Mouse (Mus musculus): ENCODE results near the gene Rcor2.

The Rcor2 gene

DNA sequence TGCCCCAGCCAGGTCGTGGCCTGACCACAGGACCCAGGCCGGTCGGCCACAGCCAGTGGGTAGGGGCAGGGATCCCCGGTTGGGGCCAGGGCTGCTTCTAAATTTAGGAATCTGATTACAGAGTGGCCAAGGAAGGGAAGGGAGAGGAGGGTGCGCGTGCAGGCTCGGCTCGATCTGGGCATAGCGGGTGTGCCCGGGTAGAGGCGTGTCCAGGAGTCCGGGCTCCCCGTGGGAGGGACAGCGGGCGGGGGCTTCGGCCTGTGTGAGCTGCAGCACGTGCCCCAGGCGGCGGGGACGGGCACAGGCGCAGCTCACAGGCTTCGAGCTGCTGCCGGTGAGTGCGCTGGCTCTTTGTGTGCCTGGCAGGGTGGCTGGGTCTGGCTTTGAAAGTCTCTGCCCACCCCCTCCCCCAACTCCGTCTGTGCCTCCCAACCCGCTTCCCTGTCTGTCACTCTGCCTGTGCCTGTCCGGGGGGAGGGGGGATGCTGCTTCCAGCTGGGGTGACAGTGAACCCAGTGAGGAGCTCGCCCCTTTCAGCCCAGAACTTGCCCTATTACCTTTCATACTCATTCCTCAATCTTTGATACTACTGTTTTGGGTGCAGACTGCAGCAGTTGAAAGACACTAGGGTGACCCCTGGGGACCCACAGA, at the start of gene Rcor2:
TSS of gene Rcor2 (plus strand) at position 235 of the 651 bp plus-strand sequence.
- in situ Hi-C loops (cut with MboI; ENCODE audit: unreplicated experiment in 2 of 2), result loop anchor here in 1 of 2 experiments (5.0 kb wide), 2 partner anchors 40 to 210 kb away; partner anchors contain the start of gene Macrod1

DNA sequence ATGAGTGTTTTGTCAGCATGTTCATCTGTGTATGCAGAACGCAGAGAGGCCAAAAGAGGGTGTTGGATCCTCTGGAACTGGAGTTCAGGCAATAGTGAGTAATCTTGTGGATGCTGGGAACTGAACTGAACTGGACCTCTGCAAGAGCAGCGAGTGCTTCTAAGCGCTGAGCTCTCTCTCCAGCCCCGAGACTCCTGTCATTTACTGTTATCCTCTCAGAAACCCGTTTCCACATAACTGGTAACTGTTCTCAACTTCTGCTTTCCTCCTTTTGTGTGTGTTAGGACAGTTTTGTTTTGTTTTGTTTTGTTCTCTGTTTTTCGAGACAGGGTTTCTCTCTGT, 49.2 kb upstream of the Rcor2 start:
- in situ Hi-C loops (cut with MboI; ENCODE audit: unreplicated experiment in 2 of 2), result no loop called here

DNA sequence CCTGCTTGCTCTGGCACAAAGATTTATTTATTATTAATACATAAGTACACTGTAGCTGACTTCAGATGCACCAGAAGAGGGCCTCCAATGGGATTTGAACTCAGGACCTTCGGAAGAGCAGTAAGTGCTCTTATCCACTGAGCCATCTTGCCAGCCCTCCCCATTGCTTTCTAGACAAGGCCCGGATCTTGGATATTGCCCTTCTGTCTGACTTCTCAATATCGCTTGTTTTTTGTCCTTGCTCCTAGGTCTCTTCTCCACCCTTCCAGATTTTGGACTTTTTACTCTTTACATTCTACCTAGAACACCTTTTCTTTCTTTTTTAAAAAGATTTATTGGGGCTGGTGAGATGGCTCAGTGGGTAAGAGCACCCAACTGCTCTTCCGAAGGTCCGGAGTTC, 48.4 kb upstream of the Rcor2 start:
- in situ Hi-C loops (cut with MboI; ENCODE audit: unreplicated experiment in 2 of 2), result no loop called here

- in situ Hi-C loops (cut with MboI; ENCODE audit: unreplicated experiment in 2 of 2), result no loop called here
Measured at GRCm38 (mm10) chr19:7222196-7222595, 44.9 kb upstream of the Rcor2 start.

- in situ Hi-C loops (cut with MboI; ENCODE audit: unreplicated experiment in 2 of 2), result no loop called here
Measured at GRCm38 (mm10) chr19:7223488-7223887, 43.6 kb upstream of the Rcor2 start.

DNA sequence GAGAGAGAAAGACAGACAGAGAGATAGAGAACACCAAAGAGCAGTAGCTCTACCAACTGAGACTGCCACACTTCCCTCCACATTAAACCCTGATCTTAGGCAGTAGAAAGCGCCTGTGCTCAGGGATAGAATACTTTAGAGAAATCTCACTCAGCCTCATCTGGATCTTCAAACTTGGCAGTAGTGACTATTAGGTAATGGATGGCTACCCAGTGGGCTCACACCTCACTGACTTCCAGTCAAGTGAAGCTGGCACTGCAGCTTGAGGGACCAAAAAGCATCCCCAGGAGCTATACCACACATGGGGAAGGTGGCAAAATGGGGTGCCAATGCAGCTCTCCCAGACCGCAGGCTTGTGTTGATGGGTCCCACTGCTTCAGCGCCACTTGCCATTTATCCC, 42.9 kb upstream of the Rcor2 start:
- in situ Hi-C loops (cut with MboI; ENCODE audit: unreplicated experiment in 2 of 2), result no loop called here

- in situ Hi-C loops (cut with MboI; ENCODE audit: unreplicated experiment in 2 of 2), result loop anchor here in 1 of 2 experiments (5.0 kb wide), 1 partner anchor 42 kb away; the partner anchor contains the start of gene Rcor2
Measured at GRCm38 (mm10) chr19:7225096-7225690, 41.9 kb upstream of the Rcor2 start.

GRCm38 (mm10) chr19:7226511-7226914, 40.6 kb upstream of the Rcor2 start:
- in situ Hi-C loops (cut with MboI; ENCODE audit: unreplicated experiment in 2 of 2), result loop anchor here in 1 of 2 experiments (5.0 kb wide), 1 partner anchor 41 kb away; the partner anchor contains the start of gene Rcor2

DNA sequence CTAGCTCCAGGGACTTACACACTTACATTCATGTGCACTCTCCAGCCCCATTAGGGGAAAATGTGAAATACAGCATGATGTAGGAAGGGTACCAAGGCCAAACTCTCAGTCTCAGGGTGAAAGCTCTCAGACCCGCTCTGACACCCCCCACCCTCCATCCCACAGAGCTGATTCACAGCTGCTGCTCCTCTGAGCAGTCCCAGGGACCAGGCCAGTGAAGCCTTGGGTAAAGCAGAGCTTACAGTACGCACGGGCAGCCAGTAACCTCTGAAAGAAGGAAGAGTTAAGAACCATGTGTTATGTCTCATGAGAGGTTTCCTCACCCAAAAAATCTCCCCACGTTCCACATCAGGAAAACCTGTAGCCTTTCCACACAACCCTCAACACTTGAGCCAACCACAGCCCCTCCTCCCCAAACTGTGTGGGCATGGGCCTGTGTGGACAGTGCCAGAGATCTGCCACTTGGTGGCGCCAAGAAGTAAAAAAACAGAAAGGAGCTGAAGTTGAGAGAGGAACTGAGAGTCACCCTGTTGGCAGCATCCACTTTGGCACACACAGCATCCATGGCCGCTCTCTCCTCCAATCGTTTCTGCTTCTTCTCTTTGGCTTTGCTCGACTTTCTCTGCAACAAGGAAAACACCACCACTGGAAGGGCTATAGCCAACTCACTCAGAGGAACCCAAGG, 32.4 kb upstream of the Rcor2 start:
- in situ Hi-C loops (cut with MboI; ENCODE audit: unreplicated experiment in 2 of 2), result loop anchor here (5.0 kb wide), 2 partner anchors 113 to 183 kb away; partner anchors contain the start of gene 2700081O15Rik (in 2 of the 2)

GRCm38 (mm10) chr19:7235461-7235860, 31.7 kb upstream of the Rcor2 start:
- in situ Hi-C loops (cut with MboI; ENCODE audit: unreplicated experiment in 2 of 2), result loop anchor here in 1 of 2 experiments (5.0 kb wide), 1 partner anchor 182 kb away; the partner anchor contains the start of gene 2700081O15Rik

DNA sequence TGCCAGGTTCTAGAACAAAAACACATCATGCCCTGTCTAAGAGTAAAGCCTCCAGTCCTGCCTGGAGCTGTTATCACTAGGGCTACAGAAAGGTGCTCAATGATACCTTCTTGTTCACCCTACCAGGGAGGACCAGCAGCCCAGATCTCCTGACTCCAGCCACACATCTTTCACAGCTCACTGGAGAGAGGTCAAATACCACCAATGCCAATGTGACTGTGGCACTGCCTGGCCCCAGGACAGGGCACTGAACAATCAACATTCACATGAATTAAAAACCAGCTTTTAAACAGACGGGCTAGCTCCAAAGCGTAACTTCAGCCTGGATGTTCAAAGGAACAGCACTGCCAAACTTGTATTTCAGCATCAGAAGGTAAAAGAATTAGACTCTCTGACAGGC, 31.1 kb upstream of the Rcor2 start:
- in situ Hi-C loops (cut with MboI; ENCODE audit: unreplicated experiment in 2 of 2), result loop anchor here in 1 of 2 experiments (5.0 kb wide), 1 partner anchor 181 kb away; the partner anchor contains the start of gene 2700081O15Rik

GRCm38 (mm10) chr19:7236742-7237141, 30.4 kb upstream of the Rcor2 start:
- in situ Hi-C loops (cut with MboI; ENCODE audit: unreplicated experiment in 2 of 2), result loop anchor here in 1 of 2 experiments (5.0 kb wide), 1 partner anchor 181 kb away; the partner anchor contains the start of gene 2700081O15Rik

DNA sequence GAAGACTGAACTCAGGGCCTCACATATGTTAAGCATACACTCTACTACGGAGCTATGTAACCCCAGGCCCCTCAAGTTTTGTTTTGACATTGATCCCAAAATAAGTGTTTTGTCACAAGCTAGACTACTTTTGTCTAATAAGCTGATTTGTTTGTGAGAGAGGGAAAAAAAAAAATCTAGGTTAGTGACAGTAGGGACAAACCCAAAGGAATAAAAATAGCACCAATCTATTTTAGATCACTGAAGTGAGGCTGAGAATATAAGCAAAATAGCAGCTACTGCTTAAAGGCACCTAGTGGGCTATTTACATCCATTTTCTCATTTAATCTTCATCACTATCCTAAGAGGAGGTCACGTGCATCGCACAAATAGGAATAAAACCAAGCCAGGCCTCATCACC, 27.6 kb upstream of the Rcor2 start:
- in situ Hi-C loops (cut with MboI; ENCODE audit: unreplicated experiment in 2 of 2), result loop anchor here in 1 of 2 experiments (5.0 kb wide), 1 partner anchor 178 kb away; the partner anchor contains the start of gene 2700081O15Rik

DNA sequence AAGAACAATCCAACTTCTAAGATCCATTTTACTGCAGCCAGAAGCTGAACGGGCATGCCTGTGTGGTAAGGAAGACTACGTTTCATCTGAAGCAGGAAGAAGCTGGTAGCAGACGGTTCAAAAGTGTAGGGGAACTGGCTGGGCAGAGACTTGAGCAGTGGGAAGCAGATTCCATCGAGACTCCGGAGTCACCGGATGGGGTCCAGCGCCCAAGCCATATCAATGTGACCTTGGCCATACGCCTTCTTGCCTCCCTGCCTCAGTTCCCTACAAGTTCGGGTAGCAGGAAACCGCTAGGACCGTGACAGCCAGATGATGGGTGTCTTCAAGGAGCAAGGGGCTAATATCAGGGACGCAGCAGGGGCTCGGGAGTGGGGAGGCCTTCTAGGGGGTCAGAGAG, 26.8 kb upstream of the Rcor2 start:
- in situ Hi-C loops (cut with MboI; ENCODE audit: unreplicated experiment in 2 of 2), result no loop called here

DNA sequence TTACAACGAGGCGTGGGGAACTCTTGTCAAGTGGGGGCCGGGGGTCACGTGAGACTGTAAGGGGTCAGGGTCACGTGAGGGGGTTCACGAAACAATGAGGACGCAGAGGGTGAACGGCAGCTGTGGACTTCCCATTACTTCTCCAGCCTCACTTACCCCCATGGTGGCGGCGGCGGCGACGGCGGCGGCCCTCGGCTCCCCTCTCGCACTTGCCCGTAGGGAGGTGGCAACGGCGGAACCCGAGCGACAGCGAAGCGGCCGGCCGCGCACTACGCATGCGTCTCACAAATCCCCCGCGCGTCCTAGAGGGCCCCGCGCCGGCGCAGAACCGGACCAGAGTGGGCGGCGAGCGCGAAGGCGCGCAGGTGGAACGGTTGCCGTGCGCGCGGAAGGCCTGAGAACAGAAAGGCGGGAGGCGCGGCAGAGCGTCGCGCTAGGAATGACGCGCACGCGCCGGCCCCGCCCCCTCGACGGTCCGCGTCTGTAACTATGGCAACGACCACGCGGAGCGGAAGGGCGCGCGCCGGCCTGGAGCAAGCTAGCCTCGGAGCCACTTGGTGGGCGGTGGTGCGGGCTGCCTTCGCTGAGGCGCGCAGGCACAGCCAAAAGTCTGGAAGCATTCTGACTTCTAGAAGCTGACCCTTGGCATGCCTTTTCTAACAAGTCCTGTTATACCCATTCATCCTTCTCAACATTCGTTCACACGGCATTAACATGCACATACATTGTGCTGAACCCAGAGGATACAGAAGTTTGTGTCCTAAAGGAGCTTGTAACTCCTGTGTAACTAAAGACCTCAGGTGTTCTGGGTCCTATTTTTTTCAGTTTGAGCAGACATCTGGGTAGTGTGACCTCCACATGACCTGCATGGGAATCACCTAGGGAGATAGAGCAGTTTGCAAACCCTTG, 26.1 kb upstream of the Rcor2 start, which contains the start of gene Naa40:
TSS of gene Naa40 (minus strand) at position 402 of the 909 bp plus-strand sequence.
- in situ Hi-C loops (cut with MboI; ENCODE audit: unreplicated experiment in 2 of 2), result no loop called here

- in situ Hi-C loops (cut with MboI; ENCODE audit: unreplicated experiment in 2 of 2), result no loop called here
Measured at GRCm38 (mm10) chr19:7246021-7246420, 21.1 kb upstream of the Rcor2 start.

GRCm38 (mm10) chr19:7257881-7258280, 9.2 kb upstream of the Rcor2 start:
- in situ Hi-C loops (cut with MboI; ENCODE audit: unreplicated experiment in 2 of 2), result no loop called here

GRCm38 (mm10) chr19:7261476-7261875, 5.6 kb upstream of the Rcor2 start:
- in situ Hi-C loops (cut with MboI; ENCODE audit: unreplicated experiment in 2 of 2), result no loop called here

- in situ Hi-C loops (cut with MboI; ENCODE audit: unreplicated experiment in 2 of 2), result no loop called here
Measured at GRCm38 (mm10) chr19:7261964-7262363, 5.2 kb upstream of the Rcor2 start.

- in situ Hi-C loops (cut with MboI; ENCODE audit: unreplicated experiment in 2 of 2), result no loop called here
Measured at GRCm38 (mm10) chr19:7262592-7262991, 4.5 kb upstream of the Rcor2 start.
